Mouse (Mus musculus) liver, embryonic 14 days (tissue): ENCODE results near the gene Eif2s2. TPM values are rescaled to one million over a fixed set of nuclear protein-coding genes. Genes with fewer than 3 reads are reported as not detected.

ENCODE experiments used
- polyA plus RNA-seq: library from polyadenylated mRNA; depleted of rRNA; stranded (reverse); fragments of >200 nt; gene quantifications from 2 replicates; pipeline ENCODE4 v1.2.3, GENCODE M21; 2012; rRNA removed

The Eif2s2 gene
- 59.1 and 68.7 TPM in 2 replicates for polyA plus RNA-seq

DNA sequence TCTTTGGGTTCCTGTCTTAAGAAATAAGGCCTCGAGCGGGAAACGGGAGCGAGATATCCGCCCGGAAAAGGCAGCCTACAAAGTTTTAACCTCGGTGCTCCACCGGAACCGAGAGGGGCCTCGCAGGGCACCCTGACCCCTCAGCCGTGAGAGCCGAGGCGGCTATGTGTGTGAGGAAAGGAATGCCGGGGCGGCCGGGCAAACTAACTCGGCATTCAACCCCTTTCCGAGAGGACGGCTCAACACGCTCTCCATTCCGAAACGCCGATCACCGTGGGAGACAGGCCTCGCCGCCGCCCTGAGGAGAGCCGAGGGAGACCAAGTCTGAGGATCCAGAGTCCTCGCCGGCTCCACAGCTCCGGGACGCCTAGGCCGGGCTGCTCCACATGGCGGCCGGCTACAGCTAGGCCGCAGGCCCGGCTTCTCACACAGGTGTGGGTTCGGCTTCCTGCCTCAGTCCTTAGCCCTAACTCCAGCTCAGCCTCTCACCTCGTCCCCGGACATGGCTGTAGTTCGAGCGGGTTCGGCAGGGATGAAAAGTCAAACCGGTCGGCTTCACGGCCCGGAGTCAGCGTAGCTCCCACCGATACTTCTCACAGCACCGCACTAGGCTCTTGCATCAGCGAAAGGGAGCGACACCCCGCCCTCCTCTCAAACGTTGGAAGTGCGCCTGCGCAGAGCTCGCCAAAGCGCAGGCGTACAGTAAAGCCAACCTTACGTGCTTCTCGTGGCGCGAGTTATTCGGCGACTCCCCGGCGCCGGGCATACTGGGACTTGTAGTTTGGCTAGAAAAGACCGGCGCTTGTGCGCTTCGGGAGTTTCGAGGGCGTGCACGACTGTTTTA lies at the start of gene Eif2s2:
Gene Eif2s2 (minus strand): TSS at position 735 of the 844 bp plus-strand sequence.

Other genes starting within 250 kb of the Eif2s2 start
- gene Chmp4b, start 241.2 kb downstream of the Eif2s2 start, polyA plus RNA-seq: 82.8 and 96.6 TPM in 2 replicates
- gene Gm14214, start 122.9 kb downstream of the Eif2s2 start, polyA plus RNA-seq: not detected in 2 replicates
- 232 and 250 TPM in 2 replicates for gene Raly, start 101.8 kb downstream of the Eif2s2 start, polyA plus RNA-seq
- gene a, start 101.5 kb downstream of the Eif2s2 start, polyA plus RNA-seq: 0.31 and 0.41 TPM in 2 replicates
- 0.06 and 0.15 TPM in 2 replicates for gene Gm14226, start 125.3 kb upstream of the Eif2s2 start, polyA plus RNA-seq
- 81.4 and 95.7 TPM in 2 replicates for gene Ahcy, start 181.6 kb upstream of the Eif2s2 start, polyA plus RNA-seq
- gene Itch, start 240.6 kb upstream of the Eif2s2 start, polyA plus RNA-seq: 6.3 and 7.8 TPM in 2 replicates